Mouse (Mus musculus) thymus, adult 2 months (tissue): ENCODE data around the gene B3gat2.

ENCODE experiments used
- CTCF ChIP-seq: fragments of 200-500 bp; IDR thresholded peaks from 2 replicates; pipeline ENCODE4 v1.5.1; 2012; ENCODE audit warnings: mild to moderate bottlenecking, control low read depth, low read length, moderate library complexity, borderline replicate concordance; ENCODE audit not compliant: control insufficient read depth, poor library complexity, insufficient read depth; ENCODE audit errors: extremely low read depth
- POLR2A ChIP-seq: fragments of 200-500 bp; IDR thresholded peaks from 2 replicates; pipeline ENCODE4 v1.6.1; 2012; ENCODE audit warnings: mild to moderate bottlenecking, low read length, control low read depth, moderate library complexity; ENCODE audit not compliant: control insufficient read depth, poor library complexity, insufficient read depth; ENCODE audit errors: extremely low read depth

GRCm38 (mm10) chr1:23753091-23753490 is 8.5 kb upstream of the B3gat2 start:
- TF ChIP-seq CTCF (no peak), POLR2A (no peak)
